Mouse (Mus musculus): ENCODE measurements around the gene Zfp382.
"Not testable (repeated sequence)": the region's sequence is repeated elsewhere in the genome, so short reads cannot be mapped to it uniquely, and the experiment has no call there.

The Zfp382 gene

DNA sequence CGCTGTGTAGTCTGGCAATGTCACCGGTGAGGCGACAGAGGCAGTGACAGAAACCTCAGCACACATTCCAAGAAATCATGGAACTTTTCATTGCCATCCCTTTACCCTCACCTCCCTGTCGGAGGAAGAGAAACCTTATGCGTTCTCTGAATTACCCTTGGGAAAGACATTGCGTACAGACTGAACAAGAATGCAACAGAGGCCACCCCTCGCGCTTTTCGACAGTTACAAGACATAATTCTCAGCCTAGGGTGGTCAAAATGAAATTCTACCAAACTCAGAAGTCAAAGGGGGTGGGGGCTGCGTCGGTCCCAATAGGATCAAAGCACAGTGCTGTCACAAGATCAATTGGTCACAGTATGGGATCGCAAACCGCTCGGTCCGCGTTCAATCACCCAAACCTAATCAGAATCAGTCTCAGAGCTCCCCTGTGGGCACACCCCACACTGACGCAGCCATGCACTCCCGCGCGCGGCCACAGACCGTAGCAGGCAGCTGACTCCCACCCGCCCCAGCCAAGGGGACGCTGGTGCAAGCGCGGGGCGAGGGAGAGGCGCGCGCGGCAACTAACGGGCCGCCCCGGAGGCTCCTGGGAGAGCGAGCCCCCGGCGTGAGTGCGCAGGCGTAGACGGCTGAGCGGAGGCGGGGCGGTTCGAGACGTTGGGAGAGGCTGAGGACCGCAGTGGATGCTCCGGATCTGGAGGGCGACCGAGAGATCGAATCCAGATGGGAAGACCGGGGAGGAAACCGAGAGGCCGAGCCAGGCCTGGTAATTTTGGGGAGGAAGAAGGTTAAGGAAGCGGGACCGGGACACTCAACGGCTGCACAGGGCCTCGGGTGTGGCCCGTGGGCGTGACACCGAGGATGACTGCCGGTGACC, at the start of gene Zfp382:
Zfp382 (plus strand) TSS at position 635 of the 880 bp plus-strand sequence.
- peak; percentile 96 for DNase-seq (ENCODE audit: low read depth, low spot score)

- peak; percentile 95 for DNase-seq (ENCODE audit: low read depth, low spot score)
Measured at GRCm38 (mm10) chr7:30072146-30073028, 49.4 kb upstream of the Zfp382 start, which contains the start of gene Zfp82. Gene Zfp82, minus strand, starts transcription at chr7:30072900.

- peak; percentile 87 for DNase-seq (ENCODE audit: low read depth, low spot score)
Measured at GRCm38 (mm10) chr7:30086524-30086923, 35.2 kb upstream of the Zfp382 start.

- DNase-seq (ENCODE audit: low read depth, low spot score) = no peak
Measured at GRCm38 (mm10) chr7:30089405-30089804, 32.3 kb upstream of the Zfp382 start.

DNA sequence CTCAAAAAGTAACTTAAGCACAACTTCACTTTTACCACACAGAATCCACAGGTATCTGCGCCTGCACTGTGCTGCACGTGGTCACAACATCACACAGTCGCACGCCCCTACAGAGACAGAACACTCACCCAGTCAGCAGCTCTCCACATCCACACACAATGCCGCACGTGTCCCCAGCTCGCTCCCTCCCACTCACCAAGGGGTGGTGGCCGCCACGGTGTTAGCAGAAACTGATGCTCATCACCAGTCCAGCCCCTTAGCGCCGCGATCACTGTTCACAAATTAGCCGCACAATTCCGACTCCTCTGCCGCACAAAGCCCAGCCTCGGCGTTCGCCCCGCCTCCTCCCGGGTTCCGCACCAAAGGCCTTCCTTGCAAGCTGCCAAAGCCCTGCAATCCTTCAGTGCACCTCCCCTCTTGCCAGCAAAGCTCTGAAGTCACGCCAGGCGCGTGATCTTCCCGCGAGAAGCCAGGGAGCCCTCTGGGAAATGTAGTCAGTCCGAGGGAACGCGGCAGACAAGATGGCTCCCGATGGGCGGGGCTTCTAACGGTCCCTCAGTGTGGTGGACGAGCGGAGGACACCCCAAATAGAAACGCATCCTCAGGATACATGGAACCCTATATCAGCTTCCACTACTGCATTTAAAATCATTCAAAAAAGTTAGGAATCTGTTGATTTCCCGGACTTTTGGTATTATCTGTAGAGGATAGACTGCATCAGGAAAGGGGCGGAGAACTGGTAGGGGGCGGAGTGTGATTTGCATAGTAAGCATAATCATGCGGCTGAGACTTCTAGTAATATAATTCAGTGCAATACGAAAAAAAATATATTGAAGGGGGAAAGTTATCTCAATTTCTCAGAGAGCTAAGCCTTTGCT, 31.4 kb upstream of the Zfp382 start, which contains the start of the genes Gm26920 and Zfp566:
Gm26920 (minus strand) TSS at position 319 of the 878 bp plus-strand sequence.
Zfp566 (minus strand) TSS at position 436 of the 878 bp plus-strand sequence.
- DNase-seq (ENCODE audit: low read depth, low spot score) = peak; percentile 100

- peak; percentile 74 for DNase-seq (ENCODE audit: low read depth, low spot score)
Measured at GRCm38 (mm10) chr7:30090970-30091585, 30.7 kb upstream of the Zfp382 start.

DNA sequence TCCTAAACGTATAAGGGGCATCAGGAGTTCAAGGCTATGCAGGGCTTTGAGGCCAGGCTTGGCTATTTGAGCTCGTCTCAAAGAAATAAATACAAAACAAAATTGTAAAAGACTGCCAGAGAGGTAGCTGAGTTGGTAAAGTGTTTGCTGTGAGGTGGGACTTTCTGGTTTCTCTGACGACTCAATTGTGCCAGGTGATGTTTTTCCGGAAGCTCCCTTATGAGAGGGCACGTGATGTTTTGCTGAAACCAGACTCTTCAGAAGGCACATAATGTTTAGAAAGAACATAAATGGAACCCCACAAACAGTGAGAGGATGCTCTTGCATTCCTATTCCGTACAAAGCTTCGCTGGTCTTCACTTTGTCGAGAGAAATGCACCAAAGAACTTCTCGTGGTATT, 29.1 kb upstream of the Zfp382 start:
- no peak for DNase-seq (ENCODE audit: low read depth, low spot score)

DNA sequence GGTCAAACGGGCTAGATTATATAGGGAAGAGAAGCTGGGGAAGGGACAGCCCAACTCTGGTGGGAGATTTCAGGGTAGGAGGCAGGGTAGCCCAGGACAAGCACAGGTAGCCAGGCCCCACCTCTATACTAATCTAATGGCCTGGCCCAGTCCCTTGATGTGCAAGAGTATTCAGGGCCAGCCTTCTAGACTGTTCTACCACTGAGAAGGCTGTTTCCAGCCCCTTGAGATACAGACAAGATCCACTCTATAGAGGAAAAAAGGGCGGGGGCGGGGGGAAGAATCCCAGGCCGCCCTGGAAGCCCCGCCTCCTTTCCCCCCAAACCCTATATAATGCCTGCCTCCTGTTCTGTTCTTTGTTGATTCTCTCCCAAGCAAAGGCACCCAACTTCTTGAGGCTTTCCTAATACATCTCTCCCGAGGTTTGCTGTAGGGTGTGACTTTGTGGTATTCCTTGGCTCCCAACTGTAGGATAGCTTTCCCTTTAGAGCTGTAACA, 27.8 kb upstream of the Zfp382 start:
- no peak for DNase-seq (ENCODE audit: low read depth, low spot score)

DNA sequence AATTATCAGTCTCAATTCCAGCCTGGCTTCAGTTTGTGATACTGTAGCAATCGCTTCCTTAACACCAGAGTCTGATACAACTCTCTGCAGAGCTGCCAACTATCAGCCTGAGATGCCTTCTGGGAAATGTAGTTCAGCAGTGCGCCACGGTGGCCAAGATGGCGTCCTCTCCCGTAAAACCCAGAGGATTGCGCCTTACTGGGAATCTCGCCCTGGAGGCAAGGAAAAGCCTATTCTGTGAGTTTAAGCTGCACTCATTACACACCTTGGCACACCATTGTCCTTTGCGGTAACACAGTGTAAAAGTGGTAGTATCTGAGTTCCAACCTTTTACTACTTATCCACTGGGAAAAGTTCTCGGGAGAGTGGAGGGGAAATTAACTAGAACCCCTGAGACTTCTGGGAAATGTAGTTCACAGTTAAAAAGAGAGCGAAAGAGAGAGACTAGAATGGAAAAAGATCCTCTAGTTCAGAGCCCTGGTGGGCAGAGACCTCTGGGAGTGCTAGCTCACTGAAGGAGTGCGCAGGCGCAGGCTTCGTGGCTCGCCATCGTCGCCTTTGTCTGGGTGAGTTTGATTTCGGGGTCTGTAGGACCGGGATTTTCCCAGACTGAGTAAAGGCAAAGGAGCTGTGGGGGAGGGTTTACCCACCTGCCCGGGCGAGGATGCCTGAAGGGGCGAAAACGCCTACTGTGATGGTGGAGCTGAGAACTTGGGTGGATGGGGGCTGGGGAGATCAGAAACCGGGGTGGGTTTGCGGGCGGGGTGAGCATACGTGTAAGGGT, 26.9 kb upstream of the Zfp382 start, which contains the start of gene Zfp260:
Zfp260 (plus strand) TSS at position 132 of the 784 bp plus-strand sequence.
- peak; percentile 98 for DNase-seq (ENCODE audit: low read depth, low spot score)

GRCm38 (mm10) chr7:30095551-30096125, 26.1 kb upstream of the Zfp382 start:
- DNase-seq (ENCODE audit: low read depth, low spot score) = no peak

GRCm38 (mm10) chr7:30099297-30099696, 22.4 kb upstream of the Zfp382 start:
- peak; percentile 91 for DNase-seq (ENCODE audit: low read depth, low spot score)

GRCm38 (mm10) chr7:30116076-30116475, 5.7 kb upstream of the Zfp382 start:
- DNase-seq (ENCODE audit: low read depth, low spot score) = no peak

- DNase-seq (ENCODE audit: low read depth, low spot score) = not testable (repeated sequence)
Measured at GRCm38 (mm10) chr7:30117935-30118334, 3.8 kb upstream of the Zfp382 start.

DNA sequence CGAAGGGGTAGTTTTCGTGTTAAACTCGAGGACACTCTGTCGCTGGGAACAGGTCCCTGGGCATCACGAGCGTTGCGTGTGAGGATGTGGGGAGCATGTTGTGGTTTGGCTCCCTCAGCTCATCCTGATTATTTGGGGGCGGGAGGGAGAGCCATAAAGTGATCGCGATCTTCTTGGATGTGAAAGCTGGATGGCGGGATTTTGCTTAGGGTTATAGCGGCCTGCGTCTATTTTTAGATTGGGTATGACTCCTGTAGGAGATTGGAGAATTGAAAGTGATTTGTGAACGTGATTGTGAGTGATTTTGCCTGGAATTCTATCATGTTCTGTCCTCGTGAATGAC, 417 bp downstream of the Zfp382 start:
- DNase-seq (ENCODE audit: low read depth, low spot score) = peak; percentile 47

- DNase-seq (ENCODE audit: low read depth, low spot score) = no peak
Measured at GRCm38 (mm10) chr7:30129900-30130299, 8.2 kb downstream of the Zfp382 start.

DNA sequence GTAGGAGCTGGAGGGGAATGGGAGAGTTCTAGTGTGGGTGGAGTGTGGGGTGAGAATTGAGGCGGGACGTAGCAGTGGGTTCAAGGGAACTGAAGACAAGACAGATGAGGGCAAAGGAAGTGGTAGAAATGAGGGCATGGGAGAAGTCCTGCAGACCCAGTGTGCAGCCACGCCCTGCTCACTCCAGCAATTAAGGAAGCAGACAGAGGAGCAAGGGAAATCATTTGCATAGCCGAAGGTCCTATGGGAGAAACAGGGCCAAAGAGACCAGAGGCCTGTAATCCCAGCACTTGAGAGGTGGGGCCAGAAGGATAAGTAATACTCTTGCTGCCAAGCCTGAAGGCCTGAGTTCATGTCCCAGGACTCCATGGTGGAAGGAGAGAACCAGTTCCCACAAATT, 10.7 kb downstream of the Zfp382 start:
- no peak for DNase-seq (ENCODE audit: low read depth, low spot score)

GRCm38 (mm10) chr7:30136826-30137225, 15.1 kb downstream of the Zfp382 start:
- DNase-seq (ENCODE audit: low read depth, low spot score) = peak; percentile 30

DNA sequence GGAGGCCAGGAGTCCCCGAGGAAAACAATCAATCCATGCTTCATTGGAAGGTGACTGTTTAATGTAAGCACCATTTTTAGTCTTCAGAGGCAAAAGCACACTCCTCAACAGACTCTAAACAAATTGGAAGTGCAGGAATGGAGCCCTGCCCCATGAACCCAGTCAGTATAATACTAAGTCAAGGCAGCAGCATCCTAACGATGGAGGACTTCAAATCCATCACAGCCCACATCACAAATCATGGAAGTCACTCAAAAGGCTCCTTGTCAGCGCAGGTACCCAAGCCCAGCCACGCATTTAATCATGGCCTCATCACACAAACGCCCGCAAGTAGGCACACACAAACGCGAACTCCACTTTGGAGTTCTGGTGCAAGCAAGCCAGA, 21.4 kb downstream of the Zfp382 start:
- no peak for DNase-seq (ENCODE audit: low read depth, low spot score)

GRCm38 (mm10) chr7:30143555-30144209, 21.9 kb downstream of the Zfp382 start:
- DNase-seq (ENCODE audit: low read depth, low spot score) = peak; percentile 77
